Mouse (Mus musculus) left cerebral cortex, postnatal 4 days (tissue): Measurements from ENCODE around the gene Ddr2. TPM values are rescaled to one million over a fixed set of nuclear protein-coding genes. Genes with fewer than 3 reads are reported as not detected.
A peak's percentile ranks its signal among the peaks of the same experiment; 100 is the strongest.

Experiments used
- DNase-seq: peaks from one replicate; pipeline ENCODE4 v3.0.0-alpha.2; 2022
- intact Hi-C: fragments of 180-260 bp; cut with DNase I; formaldehyde crosslinking; loops from one replicate; pipeline ENCODE4 v1.15.1; 2025
- total RNA-seq, 2 experiments: library from RNA; stranded (reverse); gene quantifications; 2 replicates each; pipeline ENCODE4 v1.2.3; 2021

The Ddr2 gene
- total RNA-seq, 2 experiments from 2014 or later = 9.0 to 10.5 TPM

GRCm38 (mm10) chr1:169952636-169953035 is 157.9 kb downstream of the Ddr2 start:
- no peak for DNase-seq
- intact Hi-C loops = no loop called here

GRCm38 (mm10) chr1:169951561-169951960 is 159.0 kb downstream of the Ddr2 start:
- intact Hi-C loops = no loop called here
- no peak for DNase-seq

- intact Hi-C loops = no loop called here
- no peak for DNase-seq
These were observed 159.9 kb downstream of the Ddr2 start for GRCm38 (mm10) chr1:169950651-169951050.

GRCm38 (mm10) chr1:169949981-169950380 is 160.6 kb downstream of the Ddr2 start:
- intact Hi-C loops = no loop called here
- no peak for DNase-seq

GRCm38 (mm10) chr1:169948866-169949265 is 161.7 kb downstream of the Ddr2 start:
- intact Hi-C loops = no loop called here
- no peak for DNase-seq

- no peak for DNase-seq
- intact Hi-C loops = no loop called here
These were observed 162.3 kb downstream of the Ddr2 start for GRCm38 (mm10) chr1:169948280-169948679.

GRCm38 (mm10) chr1:169947654-169948053 is 162.9 kb downstream of the Ddr2 start:
- intact Hi-C loops = no loop called here
- no peak for DNase-seq

GRCm38 (mm10) chr1:169946004-169946403 is 164.6 kb downstream of the Ddr2 start:
- intact Hi-C loops = no loop called here
- no peak for DNase-seq

GRCm38 (mm10) chr1:169939345-169939744 is 171.2 kb downstream of the Ddr2 start:
- intact Hi-C loops = no loop called here

GRCm38 (mm10) chr1:169934005-169934725 is 176.4 kb downstream of the Ddr2 start:
- DNase-seq = peak; percentile 61
- intact Hi-C loops = loop anchor here (5.0 kb wide), 1 partner anchor 402 kb away; the partner anchor contains the start of gene Nuf2

More at GRCm38 (mm10) chr1:169939345-169939744, 171.2 kb downstream of the Ddr2 start:
- DNase-seq = peak; percentile 36

- no peak for DNase-seq
- intact Hi-C loops = loop anchor here (5.0 kb wide), 1 partner anchor 400 kb away; the partner anchor contains the start of gene Nuf2
These were observed 178.3 kb downstream of the Ddr2 start for GRCm38 (mm10) chr1:169932122-169932746.

GRCm38 (mm10) chr1:169931698-169932097 is 178.9 kb downstream of the Ddr2 start:
- intact Hi-C loops = loop anchor here (5.0 kb wide), 1 partner anchor 399 kb away; the partner anchor contains the start of gene Nuf2
- no peak for DNase-seq

GRCm38 (mm10) chr1:169928454-169928971 is 182.0 kb downstream of the Ddr2 start, which contains the start of gene Ccdc190:
Gene Ccdc190, plus strand, starts transcription at chr1:169928648.
- DNase-seq = peak; percentile 59

GRCm38 (mm10) chr1:169927753-169928369 is 182.7 kb downstream of the Ddr2 start:
- intact Hi-C loops = no loop called here

More at GRCm38 (mm10) chr1:169928454-169928971, 182.0 kb downstream of the Ddr2 start, which contains the start of gene Ccdc190:
- intact Hi-C loops = no loop called here

GRCm38 (mm10) chr1:169924567-169924966 is 186.0 kb downstream of the Ddr2 start:
- intact Hi-C loops = no loop called here
- no peak for DNase-seq

More at GRCm38 (mm10) chr1:169927753-169928369, 182.7 kb downstream of the Ddr2 start:
- no peak for DNase-seq

Other genes starting within 250 kb of the Ddr2 start
- gene Ccdc190, start 182.1 kb downstream of the Ddr2 start, total RNA-seq = 1 to 10 TPM; 5.8 to 6.3 TPM
- 10 to 100 TPM; 25.3 to 26.9 TPM for gene Hsd17b7, start 141.5 kb downstream of the Ddr2 start, total RNA-seq
- 10 to 100 TPM; 53.1 to 57.7 TPM for gene Uap1, start 64.2 kb upstream of the Ddr2 start, total RNA-seq
- 10 to 100 TPM; 72.8 to 79.3 TPM for gene Uhmk1, start 104.6 kb upstream of the Ddr2 start, total RNA-seq
- gene Sh2d1b2, start 122.0 kb upstream of the Ddr2 start, total RNA-seq = not detected
- gene Sh2d1b1, start 166.6 kb upstream of the Ddr2 start, total RNA-seq = under 1 TPM in 1 of 2 experiments, not detected in 1; 0.22 TPM
- 1 to 10 TPM; 2.1 to 2.2 TPM for gene Gm7694, start 195.6 kb upstream of the Ddr2 start, total RNA-seq
- gene Spata46, start 198.0 kb upstream of the Ddr2 start, total RNA-seq = not detected